Mouse (Mus musculus) lung, postnatal 0 days (tissue): ENCODE measurements around the gene Dhcr24. TPM values are rescaled to one million over a fixed set of nuclear protein-coding genes. Genes with fewer than 3 reads are reported as not detected.

Experiments
- ATAC-seq: fragments of 200-750 bp; cut with Nextera tagmentation; 2 replicates; pipeline ENCODE4 v1.8.0; 2017; ENCODE audit warnings: moderate library complexity
- DNase-seq: peaks from one replicate; pipeline ENCODE4 v3.0.0-alpha.2; 2016; ENCODE audit warnings: low spot score
- H3K27ac ChIP-seq: fragments of 300-500 bp; sonication (generic); 2 replicates; pipeline ENCODE4 v1.5.1; 2014; ENCODE audit warnings: antibody characterized with exemption, mild to moderate bottlenecking, low read length, mixed read lengths
- H3K27me3 ChIP-seq: fragments of 300-500 bp; sonication (generic); replicated peaks from 2 replicates; pipeline ENCODE4 v1.6.1; 2014; ENCODE audit warnings: low read length, mixed read lengths; ENCODE audit not compliant: insufficient read depth
- H3K36me3 ChIP-seq: fragments of 300-500 bp; sonication (generic); 2 replicates; pipeline ENCODE4 v1.6.1; 2014; ENCODE audit warnings: low read length, mixed read lengths; ENCODE audit not compliant: insufficient read depth
- H3K4me1 ChIP-seq: fragments of 300-500 bp; sonication (generic); 2 replicates; pipeline ENCODE4 v1.6.1; 2014; ENCODE audit warnings: antibody characterized with exemption, low read depth, low read length, mixed read lengths; ENCODE audit not compliant: insufficient read depth
- H3K4me2 ChIP-seq: fragments of 300-500 bp; sonication (generic); replicated peaks from 2 replicates; pipeline ENCODE4 v1.6.1; 2014; ENCODE audit warnings: low read depth, mild to moderate bottlenecking, low read length, moderate library complexity, mixed read lengths
- H3K4me3 ChIP-seq: fragments of 300-500 bp; sonication (generic); 2 replicates; pipeline ENCODE4 v1.5.1; 2014; ENCODE audit warnings: low read depth, low read length
- H3K9ac ChIP-seq: fragments of 300-500 bp; sonication (generic); replicated peaks from 2 replicates; pipeline ENCODE4 v1.6.1; 2014; ENCODE audit warnings: low read depth, mild to moderate bottlenecking
- H3K9me3 ChIP-seq: fragments of 300-500 bp; sonication (generic); 2 replicates; pipeline ENCODE4 v1.6.1; 2016; ENCODE audit warnings: low read length, mixed read lengths
- CTCF ChIP-seq: IDR thresholded peaks from 2 replicates; pipeline ENCODE4 v1.5.1; 2016; ENCODE audit warnings: antibody characterized with exemption, mild to moderate bottlenecking
- EP300 ChIP-seq: IDR thresholded peaks from 2 replicates; pipeline ENCODE4 v1.6.1; 2016; ENCODE audit warnings: antibody characterized with exemption, mild to moderate bottlenecking, control low read depth
- WGBS: fragments of 180-500 bp; shearing (Covaris S2); extraction: QIAGEN DNeasy Blood & Tissue Kit; methylation state at CpG from one replicate; pipeline ENCODE4 v1.1.7; 2014; 5-methylcytosine and 5-hydroxymethylcytosine counted together
- polyA plus RNA-seq: library from polyadenylated mRNA; unstranded; fragments of >200 nt; fragmentation: Nextera tagmentation; extraction: Ambion mirVana; gene quantifications from 2 replicates; pipeline ENCODE4 v1.2.1, GENCODE M21; 2015

Dhcr24 gene
- polyA plus RNA-seq, 1 experiment from 2014 or later, result 5.0 TPM

- H3K27ac ChIP-seq, result no peak overlapping the region
- peaks cover 9% of the 10 kb centered on the region for H3K4me1 ChIP-seq
- no peaks in the 10 kb centered on the region for H3K9me3 ChIP-seq
- DNase-seq, result no peak
- no peaks in the 10 kb centered on the region for H3K36me3 ChIP-seq
- ATAC-seq, result no peak
- H3K4me2 ChIP-seq, result no peak overlapping the region
- 88% methylated on average over 11 of the region's 11 CpGs for WGBS
- no peak overlapping the region for H3K9ac ChIP-seq
- no peaks in the 10 kb centered on the region for H3K27me3 ChIP-seq
- no peak overlapping the region for H3K4me3 ChIP-seq
- TF ChIP-seq CTCF, result no peak
- TF ChIP-seq EP300, result no peak
Observed at GRCm38 (mm10) chr4:106564161-106564560, 3.3 kb downstream of the Dhcr24 start.

DNA sequence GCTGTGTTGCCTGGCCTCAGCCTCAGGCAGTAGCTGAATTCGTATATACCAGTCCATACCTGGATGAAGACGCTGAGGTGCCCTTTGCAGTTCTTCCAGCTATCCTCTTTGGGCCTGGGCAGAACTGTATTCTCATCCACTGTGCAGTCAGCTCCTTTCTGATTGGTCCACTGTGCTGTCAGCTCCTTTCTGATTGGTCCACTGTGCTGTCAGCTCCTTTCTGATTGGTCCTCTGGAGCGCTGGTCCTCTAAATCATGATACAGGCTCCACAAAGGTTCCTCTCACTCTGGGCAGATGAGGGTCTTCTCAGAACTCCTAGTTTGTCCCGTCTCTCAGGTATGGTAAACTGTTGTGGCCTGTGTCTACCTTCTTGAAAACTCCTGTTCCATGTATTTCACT is 8.8 kb downstream of the Dhcr24 start:
- Histone ChIP-seq H3K9me3 (no peaks in the 10 kb centered on the region), H3K4me3 (no peak overlapping the region), H3K4me2 (no peak overlapping the region), H3K9ac (no peak overlapping the region), H3K27me3 (no peaks in the 10 kb centered on the region), H3K27ac (no peak overlapping the region), H3K36me3 (no peaks in the 10 kb centered on the region), H3K4me1 (no peaks in the 10 kb centered on the region)
- TF ChIP-seq CTCF (no peak), EP300 (no peak)
- no peak for ATAC-seq
- WGBS, result 91% methylated on average over 4 of the region's 4 CpGs
- DNase-seq, result no peak

GRCm38 (mm10) chr4:106571081-106571724 is 10.4 kb downstream of the Dhcr24 start:
- no peaks in the 10 kb centered on the region for H3K36me3 ChIP-seq
- no peak for ATAC-seq
- WGBS, result 86% methylated on average over 11 of the region's 11 CpGs

GRCm38 (mm10) chr4:106575022-106575421 is 14.2 kb downstream of the Dhcr24 start:
- H3K27me3 ChIP-seq, result no peaks in the 10 kb centered on the region
- 78% methylated on average over 8 of the region's 8 CpGs for WGBS
- ATAC-seq (no peak), DNase-seq (no peak)
- no peak overlapping the region for H3K4me2 ChIP-seq
- no peaks in the 10 kb centered on the region for H3K9me3 ChIP-seq
- H3K36me3 ChIP-seq, result no peaks in the 10 kb centered on the region
- no peaks in the 10 kb centered on the region for H3K4me1 ChIP-seq
- no peak overlapping the region for H3K4me3 ChIP-seq
- TF ChIP-seq EP300 (no peak), CTCF (no peak)
- no peak overlapping the region for H3K27ac ChIP-seq
- H3K9ac ChIP-seq, result no peak overlapping the region

More at GRCm38 (mm10) chr4:106571081-106571724, 10.4 kb downstream of the Dhcr24 start:
- Histone ChIP-seq H3K4me2 (no peak overlapping the region), H3K9me3 (no peaks in the 10 kb centered on the region), H3K9ac (0 out of 2 replicates have a peak overlapping the region, but pooled peaks have one; percentile 12), H3K27ac (no peak overlapping the region), H3K27me3 (no peaks in the 10 kb centered on the region), H3K4me1 (no peaks in the 10 kb centered on the region), H3K4me3 (no peak overlapping the region)
- DNase-seq, result no peak
- TF ChIP-seq EP300 (no peak), CTCF (no peak)

DNA sequence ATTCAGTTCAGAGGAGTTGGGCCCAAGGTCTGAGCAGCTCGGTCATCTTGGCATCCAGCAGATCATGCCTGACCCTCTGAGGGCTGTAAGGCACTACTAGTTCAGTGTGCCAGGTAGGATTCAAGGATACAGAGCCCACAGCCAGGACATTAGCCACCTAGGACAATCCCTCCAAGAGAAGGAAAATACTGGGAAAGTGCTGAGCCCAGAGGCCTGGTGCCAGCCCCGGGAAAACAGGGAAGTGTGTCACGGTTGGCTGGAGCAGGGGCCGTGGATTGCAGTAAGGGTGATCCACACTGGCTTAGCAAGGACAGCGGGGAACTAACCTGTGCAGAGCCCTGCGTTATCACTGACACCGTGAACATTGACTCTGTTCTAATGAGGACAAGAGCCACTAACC is 16.7 kb downstream of the Dhcr24 start:
- Histone ChIP-seq H3K9ac (no peak overlapping the region), H3K36me3 (no peaks in the 10 kb centered on the region), H3K27me3 (no peaks in the 10 kb centered on the region), H3K9me3 (no peaks in the 10 kb centered on the region), H3K4me1 (no peaks in the 10 kb centered on the region), H3K27ac (no peak overlapping the region), H3K4me3 (no peak overlapping the region), H3K4me2 (no peak overlapping the region)
- ATAC-seq, result no peak
- no peak for DNase-seq
- TF ChIP-seq EP300, result no peak
- no peak for TF ChIP-seq CTCF
- WGBS, result 82% methylated on average over 7 of the region's 7 CpGs

DNA sequence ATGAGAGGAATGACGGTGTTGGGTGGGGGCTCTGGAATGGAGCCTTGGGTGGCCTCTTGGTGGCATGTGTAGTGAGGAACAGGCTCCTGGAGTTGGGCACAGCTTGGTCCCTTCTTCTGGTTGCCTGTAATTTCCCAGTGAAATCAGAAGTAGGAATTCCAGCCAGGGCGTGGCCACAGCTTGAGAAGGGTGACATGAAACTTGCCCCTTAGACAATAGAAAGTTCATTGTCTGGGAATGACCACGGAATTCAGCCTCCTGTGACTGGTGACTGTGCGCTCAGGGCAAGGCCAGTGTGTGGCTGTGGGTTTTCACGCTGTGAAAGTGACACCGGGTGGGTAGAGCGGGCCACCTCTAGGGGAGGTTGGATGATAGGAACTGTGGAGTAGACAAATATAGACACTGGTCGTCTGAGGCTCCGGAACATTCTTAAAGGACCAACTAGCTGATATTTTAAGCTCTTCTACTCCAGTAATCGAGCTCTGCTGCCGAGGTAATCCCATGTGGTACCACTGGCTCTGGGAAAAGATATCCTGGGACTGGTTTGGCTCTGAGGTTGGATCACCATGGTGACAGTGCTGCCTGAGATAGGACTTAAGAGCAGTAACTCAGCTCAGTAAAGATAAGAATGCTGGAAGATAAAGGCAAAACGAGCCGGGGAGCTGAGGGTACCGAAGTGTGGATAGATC is 20.5 kb downstream of the Dhcr24 start:
- no peak overlapping the region for H3K4me3 ChIP-seq
- H3K4me2 ChIP-seq, result no peak overlapping the region
- H3K27me3 ChIP-seq, result no peaks in the 10 kb centered on the region
- H3K9me3 ChIP-seq, result no peaks in the 10 kb centered on the region
- TF ChIP-seq CTCF (no peak), EP300 (no peak)
- DNase-seq, result peak; percentile 21
- H3K27ac ChIP-seq, result no peak overlapping the region
- WGBS, result 65% methylated on average over 14 of the region's 14 CpGs
- no peaks in the 10 kb centered on the region; the same call in 1 of the 2 replicates for H3K36me3 ChIP-seq
- H3K4me1 ChIP-seq, result no peaks in the 10 kb centered on the region
- peak; percentile 37; the same call in 1 of the 2 replicates for ATAC-seq
- no peak overlapping the region for H3K9ac ChIP-seq
